Mouse (Mus musculus): ENCODE measurements around the gene Susd6.
"Not testable (repeated sequence)": the region's sequence is repeated elsewhere in the genome, so short reads cannot be mapped to it uniquely, and the experiment has no call there.

The Susd6 gene

DNA sequence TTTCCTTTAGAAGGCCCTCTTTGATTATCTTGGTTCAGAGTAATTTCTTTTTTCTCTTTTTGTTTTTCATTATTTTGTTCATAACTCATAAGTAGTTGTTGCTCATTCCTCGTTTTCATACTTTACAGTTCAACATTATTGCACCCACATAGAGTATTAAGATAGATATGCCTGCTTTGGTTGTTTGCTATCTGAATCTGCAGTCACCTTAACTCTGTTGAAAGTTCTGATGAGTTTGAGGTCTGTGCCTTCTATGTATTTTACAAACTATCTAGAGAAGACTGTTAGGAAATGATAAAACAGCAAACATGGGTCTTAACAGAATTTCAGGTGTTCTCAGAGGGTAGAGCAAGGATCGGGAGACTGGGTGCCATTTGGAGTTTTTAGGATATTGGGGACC is 23.1 kb downstream of the Susd6 start:
- DNase-seq (ENCODE audit: low spot score): no peak

DNA sequence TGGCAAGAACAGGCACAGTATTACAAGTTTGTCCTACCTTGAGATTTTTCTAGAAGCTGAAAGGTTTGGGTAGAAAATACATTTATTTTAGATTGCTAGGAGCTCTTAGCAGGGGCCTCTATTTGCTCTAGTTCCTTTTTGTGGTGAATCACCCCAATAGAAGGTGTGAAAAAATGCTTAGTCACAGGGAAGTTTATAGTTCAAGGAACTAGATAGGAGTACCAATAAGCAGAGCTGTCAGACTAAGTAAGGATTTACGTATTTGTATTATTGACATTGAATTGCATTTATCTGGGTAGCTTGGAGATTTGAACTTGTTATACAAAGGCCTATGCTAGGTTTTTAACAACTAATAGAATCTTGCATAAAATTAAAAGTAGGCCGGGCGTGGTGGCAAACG is 23.6 kb downstream of the Susd6 start:
- DNase-seq (ENCODE audit: low spot score): no peak

DNA sequence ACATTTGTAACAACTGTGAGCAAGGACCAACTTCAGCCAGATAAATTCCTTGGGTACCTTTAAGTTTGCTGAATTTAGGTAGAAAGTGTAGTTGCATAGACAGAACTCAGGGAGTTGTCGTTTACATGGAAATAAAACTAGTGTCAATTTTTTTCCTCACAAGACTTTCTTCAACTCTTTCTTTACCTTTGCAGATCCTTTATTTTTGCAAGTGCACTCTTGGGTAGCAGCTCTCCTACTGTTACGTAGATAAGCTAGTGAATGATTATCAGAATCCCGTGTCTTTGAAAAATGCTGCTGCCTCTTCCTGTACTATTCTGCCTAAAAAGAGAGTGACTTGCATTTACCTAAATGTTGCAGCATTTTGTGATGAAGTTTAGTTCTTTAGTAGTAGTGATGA is 24.2 kb downstream of the Susd6 start:
- DNase-seq (ENCODE audit: low spot score): no peak

DNA sequence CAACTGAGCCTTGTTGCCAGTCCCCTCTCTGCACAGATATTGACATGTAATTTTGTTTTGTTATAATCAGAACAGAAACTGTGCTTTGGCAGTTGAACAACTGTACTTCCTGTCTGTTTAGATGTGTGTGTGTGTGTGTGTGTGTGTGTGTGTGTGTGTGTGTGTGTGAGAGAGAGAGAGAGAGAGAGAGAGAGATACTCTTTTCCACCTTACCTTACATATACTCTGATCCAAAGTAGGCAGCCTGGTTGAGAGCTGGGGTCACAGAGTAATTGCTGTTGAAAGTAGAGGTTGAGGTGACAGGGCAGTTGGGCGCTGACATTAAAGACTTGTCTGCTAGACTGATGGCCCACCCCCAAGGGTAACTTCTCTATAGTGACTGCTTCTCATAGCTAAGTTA is 25.0 kb downstream of the Susd6 start:
- no peak for DNase-seq (ENCODE audit: low spot score)

DNA sequence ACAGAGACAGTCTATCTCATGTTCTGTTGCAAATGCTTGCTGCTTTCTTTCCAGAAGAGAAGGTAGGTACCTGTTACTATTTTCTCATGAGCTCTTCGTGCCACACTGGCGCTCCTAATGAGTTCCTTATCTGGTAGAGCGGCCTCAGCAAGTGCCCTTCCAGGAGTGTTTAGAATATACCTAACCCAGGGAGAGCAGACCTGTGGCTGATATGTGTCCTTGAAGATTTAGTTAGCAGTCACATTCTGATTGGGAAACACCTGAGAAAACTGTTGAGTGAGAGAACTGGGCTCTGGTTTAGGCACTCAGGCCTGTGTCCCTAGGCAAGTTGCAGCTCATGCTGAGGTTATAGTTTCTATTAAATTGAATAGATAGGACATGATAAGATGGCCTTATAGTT is 25.6 kb downstream of the Susd6 start:
- DNase-seq (ENCODE audit: low spot score): no peak

DNA sequence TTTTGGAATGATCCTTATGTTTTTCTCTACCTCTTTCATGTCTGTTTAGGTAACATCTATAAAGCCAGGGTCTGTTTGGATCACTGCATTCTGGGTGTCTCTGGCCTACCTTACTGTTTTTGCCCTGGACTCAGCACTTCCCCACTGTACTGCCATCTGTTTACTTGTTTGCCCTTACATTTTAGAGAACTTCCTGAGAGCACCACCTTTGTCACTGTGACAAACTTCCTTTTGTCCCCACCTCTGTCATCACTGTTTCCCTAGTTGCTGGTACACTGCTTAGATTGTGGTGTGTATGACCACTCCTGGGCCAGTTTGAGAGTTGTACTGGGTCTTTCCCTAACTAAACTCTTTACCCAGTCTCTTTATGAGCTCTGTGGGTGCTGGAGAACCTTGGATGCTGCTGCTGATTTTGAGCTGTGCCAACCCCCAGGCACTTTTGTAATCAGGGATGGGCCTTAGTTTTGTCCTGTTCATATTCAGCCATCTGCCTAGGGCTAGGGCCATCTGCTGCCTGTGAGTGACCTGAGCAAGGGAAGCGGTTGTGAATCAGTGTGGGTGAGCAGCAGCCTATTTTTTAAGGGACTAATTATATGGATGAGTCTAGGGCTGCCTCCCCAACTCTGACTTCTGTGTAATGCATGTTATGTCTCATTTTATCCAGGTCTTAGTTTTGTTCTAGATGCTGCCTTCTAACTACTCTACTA is 26.2 kb downstream of the Susd6 start:
- DNase-seq (ENCODE audit: low spot score): peak; percentile 46

DNA sequence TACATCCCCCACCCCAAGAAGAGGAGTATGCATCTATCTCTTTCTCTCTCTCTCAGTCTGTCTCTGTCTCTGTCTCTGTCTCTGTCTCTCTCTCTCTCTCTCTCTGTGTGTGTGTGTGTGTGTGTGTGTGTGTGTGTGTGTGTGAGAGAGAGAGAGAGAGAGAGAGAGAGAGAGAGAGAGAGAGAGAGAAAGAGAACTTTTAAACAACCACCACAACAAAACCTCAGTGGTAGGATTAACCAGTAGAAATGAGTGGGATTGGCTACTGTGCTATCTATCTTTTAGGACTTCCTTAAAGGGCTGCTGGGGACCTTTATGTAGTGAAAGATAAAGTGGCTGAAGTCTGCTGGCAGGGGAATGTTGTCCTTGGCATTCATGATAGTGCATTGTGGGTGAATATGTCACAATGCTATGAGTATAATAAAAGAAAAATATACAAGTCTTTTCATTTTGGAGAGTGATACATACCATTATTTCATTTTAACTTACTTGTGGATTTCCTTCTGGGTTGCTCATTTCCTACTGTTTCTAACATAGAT is 27.5 kb downstream of the Susd6 start:
- no peak for DNase-seq (ENCODE audit: low spot score)

DNA sequence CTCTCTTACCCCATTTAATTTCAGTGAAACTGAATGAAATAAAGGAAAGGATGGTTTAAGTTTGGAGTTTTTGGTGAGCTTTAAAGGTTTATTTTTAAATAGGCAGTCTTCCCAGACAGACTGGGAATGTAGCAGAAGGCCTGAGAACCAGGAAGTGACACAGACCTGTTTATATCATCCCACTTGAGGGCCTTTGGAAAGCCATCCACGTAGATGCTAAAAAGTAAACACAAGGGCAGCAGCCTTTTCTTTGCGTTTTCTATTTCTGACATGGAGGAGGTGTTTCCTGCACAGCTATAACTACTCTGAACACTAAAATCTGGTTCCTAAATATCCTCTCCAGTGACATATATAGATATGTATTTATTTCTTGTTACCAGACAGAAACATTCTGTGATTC is 28.7 kb downstream of the Susd6 start:
- DNase-seq (ENCODE audit: low spot score): not testable (repeated sequence)

DNA sequence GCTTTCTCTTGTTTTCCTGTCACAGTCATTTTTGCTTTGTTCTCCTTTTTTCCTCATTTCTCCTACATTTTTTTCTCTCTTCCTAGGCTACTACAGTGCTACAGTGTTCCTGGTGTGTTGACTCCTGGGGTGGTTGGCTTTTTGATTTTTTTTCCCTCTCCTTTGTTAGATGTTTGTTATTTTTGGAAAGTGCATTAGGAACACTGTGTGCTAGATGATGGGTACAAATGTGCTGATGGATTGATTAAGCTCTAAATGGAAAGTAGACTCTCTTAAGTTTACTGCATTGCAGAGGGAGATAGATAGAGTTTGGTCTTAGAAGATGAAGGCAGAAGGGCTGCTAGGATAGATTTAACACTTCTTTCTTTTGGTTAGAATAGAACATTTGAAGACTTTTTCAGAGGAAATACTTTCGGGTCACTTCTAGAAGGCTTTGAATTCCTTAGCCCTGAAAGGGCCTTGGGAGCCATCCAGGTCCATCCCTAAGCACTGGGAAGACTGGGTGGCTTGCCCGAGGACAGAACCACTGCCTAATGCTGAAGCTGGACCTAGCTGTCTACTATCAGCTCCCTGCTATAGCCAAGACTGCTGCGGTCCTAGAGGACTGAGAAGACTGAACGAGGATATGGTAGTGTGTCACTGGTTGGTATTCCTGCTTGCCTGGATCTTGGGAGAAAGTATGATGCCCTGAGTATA is 31.1 kb downstream of the Susd6 start:
- DNase-seq (ENCODE audit: low spot score): no peak

DNA sequence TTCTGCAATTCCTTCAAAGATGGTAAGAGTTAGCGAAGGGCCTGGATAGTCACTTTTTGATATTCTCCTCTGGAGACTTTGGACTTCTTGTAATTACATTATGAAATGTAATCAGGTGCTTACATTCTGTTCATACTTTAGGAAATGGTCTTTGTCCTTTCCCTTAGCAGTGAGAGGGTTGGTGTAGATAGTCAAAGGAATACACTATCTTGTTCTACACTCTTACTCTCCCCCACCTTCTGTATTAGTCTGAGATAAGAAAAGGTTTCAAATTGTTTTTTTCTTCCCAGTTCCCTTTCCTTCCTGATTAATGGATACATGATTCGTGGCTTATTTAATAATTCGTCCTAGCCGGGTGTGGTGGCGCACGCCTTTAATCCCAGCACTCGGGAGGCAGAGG is 32.2 kb downstream of the Susd6 start:
- no peak for DNase-seq (ENCODE audit: low spot score)

DNA sequence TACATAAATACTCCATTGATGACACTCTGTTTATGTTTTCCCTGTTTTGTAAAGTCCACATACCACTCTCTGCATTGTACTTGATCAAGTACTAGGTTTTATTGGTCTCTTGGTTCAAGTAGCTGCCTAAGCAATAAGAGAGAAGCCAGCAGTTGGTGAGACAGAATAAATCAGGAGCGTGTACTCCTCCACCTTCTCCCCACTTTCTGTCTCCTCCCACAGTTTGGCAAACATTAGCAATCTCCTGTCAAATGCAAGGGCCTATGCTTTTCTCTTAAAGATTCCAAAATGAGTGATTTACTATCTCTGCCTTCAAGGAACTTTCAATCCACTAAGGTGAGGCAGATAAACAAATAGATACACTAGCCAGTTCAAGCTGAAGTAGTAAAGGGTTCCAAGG is 33.9 kb downstream of the Susd6 start:
- no peak for DNase-seq (ENCODE audit: low spot score)

DNA sequence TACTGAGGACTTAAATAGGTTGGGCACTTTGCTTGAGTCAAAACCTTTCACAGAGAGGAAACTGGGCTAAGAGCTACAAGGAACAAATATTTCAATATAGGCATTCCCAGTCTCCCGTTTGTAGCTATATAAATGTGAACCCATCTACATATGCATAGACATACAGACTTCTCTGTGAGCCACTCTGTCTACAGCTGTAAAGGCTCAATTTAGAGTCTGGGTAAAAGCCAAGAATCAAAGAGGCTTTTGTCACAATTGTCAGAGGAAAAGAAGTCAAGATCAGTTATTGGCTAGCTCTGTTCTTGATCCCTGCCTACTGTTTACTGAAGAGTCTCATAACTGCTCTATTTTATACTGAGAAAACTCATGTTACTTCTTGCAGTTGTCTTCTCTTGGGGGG is 36.1 kb downstream of the Susd6 start:
- DNase-seq (ENCODE audit: low spot score): no peak

DNA sequence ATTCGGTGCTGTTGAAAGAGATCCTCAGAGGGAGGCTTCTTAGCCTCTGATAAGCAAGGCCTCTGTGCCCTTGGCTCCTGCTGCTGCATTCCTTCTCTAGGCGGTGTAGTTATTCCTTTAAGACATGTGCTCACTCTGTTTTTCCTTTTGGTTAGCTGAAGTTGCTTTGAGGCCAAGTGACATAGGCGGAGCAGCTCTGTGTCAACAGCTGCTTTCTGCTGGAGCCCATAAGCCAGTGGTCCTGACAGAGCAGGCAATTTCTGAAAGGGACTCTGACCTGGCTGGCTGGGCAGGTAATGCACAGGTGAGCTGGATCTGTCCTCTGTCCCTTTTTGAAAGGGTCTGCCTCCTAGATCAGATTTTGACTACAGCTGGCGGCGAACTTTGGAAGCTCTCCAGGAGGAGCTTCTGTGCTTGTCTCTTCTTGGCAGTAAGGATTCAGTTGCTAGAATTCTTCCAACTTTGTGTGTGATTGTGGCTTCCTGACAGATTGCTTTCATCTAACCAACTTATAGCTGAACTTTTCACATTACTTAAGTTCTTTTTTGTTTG is 37.2 kb downstream of the Susd6 start:
- DNase-seq (ENCODE audit: low spot score): no peak

DNA sequence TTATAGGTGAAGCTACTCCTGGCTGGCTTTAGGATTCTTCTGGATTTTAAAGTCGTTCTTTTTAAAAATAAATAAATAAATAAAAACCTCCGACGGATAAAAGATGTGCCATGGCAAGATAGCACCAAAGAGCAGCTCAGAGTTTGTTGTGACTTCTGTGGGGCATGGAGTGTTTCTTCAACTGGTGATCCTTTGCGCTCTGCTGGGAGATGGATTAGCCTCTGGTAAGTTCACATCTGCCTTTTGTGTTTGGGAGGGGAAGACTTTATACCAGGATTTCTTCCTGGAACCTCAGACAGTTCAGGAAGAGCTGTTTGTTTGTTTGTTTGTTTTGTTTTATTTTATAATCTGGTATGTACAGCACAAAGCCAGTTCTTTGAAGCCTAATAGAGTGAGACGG is 37.7 kb downstream of the Susd6 start:
- DNase-seq (ENCODE audit: low spot score): no peak

DNA sequence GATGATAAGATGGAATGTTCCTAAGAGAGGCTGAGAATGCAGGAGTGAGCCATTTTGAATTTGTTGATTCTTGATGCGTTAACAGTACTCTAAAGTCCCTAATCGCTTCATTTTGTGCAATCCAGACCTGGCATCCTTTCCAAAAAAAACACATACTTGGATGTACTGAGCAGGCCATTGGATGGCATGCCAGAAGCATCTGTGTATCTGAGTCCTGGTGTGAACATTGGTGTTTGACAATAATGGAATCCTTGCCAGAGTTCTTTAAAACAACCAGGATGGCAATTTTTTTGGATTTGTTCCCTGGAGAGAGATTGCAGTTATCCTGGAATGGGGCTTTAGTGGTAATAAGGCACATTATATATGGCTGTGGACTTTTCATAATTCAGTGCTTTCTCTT is 38.6 kb downstream of the Susd6 start:
- no peak for DNase-seq (ENCODE audit: low spot score)

DNA sequence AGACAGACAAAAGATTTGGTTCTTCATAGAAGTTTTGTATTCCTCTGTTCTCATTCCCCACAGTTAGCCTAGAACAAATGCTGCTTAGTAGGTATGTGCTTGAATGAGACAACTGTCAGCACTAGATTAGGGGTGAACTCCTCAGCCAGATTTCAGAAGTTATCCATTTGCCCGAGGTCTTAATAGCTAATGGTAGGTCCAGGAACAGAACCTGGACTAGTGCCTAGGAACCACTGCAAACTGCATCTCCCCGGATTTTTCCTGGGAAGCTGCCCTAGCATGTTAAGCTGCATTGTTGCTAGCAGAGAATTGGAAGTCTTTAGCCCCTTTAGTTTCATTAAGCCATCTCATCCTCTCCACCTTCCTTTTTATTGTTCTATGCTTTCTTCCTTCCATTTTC is 39.9 kb downstream of the Susd6 start:
- DNase-seq (ENCODE audit: low spot score): no peak

DNA sequence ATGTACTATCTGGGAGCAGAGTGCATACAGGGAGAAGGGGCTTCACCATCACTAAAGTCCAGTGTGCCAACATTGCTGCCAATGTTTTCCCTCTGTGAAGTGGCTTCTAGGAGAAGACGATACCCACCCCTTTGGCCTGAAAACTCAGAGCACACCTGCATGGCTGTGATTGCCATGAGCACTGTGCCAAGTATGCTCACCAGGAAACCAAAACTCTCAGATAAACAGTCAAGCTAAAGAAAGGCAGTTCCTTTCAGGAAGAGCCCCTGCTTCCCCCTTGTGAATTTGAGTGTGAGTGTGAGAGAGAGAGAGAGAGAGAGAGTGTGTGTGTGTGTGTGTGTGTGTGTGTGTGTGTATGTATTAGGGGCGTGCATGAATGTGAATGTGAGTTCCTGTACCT is 40.5 kb downstream of the Susd6 start:
- no peak for DNase-seq (ENCODE audit: low spot score)

DNA sequence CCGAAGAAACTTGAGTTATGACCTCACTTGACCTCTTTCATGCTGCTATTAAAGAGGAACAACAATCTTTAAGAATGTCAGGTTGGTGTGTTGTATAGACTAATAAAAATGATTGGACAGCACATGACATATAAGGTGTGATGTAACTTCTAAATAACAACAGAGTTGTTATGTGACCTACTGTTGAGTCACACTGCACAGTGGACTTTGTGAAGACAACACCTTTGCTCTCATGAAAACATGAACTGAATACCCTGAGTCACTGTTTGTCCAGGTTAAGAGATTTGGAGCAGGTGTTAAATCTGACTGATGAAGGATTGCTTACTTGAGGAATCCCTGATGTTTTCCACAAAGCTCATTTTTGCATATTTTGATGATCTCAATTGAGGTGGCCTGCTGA is 42.0 kb downstream of the Susd6 start:
- no peak for DNase-seq (ENCODE audit: low spot score)

DNA sequence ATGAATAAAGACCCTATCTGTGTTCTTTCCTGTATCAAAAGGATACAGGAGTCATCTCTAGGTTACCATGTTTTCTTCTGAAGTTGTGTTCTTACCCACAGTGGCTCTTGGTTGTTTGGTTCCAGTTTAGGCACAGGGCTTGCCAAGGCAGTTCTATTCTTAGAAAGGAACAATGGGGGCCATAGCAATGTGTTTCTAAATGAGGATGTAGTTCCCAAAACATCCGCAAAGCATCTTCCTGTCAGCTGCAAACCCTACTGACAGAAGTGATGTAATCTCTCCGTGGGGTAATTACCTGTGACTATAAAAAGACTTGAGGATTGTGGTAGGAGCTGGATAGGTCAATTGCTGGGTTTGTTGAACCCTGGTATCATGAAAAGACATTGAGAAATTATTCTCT is 43.2 kb downstream of the Susd6 start:
- DNase-seq (ENCODE audit: low spot score): no peak

DNA sequence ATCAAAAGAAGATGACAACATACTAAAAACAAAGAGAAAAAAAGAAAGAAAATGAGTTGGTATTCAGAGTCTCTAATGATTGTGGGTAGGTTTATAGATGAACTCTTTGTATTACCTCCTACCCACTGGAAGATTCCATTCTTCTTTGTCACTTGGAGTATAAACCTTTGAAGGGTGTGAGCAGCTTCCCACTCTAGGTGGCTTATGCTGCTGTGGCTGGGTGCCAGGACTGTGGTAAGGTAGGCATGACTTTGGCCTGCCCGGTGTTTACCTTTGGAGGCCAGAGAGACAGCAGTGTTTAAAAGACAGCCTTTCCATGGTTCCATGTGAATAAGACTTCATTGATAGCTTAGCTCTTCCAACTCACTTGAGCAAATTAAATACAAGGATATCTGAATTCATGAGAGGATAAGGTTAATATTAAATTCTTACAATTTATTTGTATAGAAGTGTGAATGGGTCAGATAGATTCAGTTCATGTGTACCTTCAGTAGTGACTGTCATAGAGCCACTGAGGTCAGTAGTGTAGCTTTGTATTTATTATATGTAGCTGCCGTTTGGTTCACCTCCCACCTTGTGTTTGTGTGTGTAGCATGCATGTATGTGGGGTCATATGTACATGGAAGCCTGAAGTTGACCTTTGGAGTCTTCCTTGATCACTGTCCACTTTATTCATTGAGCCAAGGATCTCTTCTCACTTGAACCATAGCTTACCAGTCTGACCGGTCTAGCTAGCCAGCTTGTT is 44.0 kb downstream of the Susd6 start:
- no peak for DNase-seq (ENCODE audit: low spot score)

DNA sequence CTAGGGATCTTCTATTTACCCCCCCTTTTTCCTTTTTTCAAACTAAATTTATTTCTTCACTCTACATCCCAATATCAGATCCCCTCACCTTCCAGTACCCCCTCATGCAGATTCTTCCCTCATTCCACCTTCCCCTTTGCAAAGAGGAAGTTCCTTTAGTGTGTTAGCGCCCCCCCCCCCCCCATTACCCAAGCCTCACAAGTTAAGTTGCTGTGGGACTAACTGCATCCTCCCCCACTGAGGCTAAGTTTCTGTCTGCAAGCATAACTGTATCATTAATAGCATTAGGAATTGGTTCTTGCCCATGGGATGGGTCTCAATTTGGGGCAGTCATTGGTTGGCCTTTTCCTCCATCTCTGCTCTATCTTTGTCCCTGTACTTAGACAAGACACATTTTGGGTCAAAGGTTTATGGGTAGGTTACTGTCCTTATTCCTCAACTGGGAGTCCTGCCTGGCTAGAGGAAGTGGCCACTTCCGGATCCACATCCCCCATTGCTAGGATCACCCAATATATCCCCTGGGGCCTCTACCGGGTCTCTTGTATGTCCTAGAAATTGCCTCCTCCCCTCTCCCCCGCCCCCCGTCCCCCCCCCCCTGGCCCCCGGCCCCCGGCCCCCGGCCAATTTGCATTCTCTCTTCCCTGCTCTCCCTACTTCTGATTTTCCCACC is 44.7 kb downstream of the Susd6 start:
- no peak for DNase-seq (ENCODE audit: low spot score)

DNA sequence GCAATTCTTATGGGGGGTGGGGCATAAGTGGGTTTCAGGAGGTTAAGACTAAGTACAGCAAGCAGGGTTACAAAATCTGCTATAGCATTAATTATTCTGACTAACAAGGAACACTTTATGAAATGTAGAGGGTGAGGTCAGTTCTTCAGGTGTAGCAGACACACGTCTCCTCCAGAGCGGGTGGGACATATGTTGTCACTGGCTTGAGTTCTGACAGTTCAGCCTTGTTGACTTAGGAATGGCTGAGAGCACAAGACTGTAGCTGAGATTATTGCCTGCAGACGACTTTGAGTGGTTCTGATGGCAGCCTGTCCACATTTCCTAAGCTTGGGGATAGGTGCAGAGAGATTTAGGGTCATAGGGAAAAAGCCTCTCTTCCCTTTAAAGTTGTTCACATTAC is 47.3 kb downstream of the Susd6 start:
- DNase-seq (ENCODE audit: low spot score): no peak

Data from retina, embryonic 14.5 days (tissue).